Mouse (Mus musculus): Measurements from ENCODE around the gene Nod1.

Gene Nod1

GRCm38 (mm10) chr6:54972111-54972928 is at the start of gene Nod1:
Gene Nod1, minus strand, starts transcription at chr6:54972612.
- DNase-seq (ENCODE audit: extremely low spot score, low read depth, low spot score): no peak

DNA sequence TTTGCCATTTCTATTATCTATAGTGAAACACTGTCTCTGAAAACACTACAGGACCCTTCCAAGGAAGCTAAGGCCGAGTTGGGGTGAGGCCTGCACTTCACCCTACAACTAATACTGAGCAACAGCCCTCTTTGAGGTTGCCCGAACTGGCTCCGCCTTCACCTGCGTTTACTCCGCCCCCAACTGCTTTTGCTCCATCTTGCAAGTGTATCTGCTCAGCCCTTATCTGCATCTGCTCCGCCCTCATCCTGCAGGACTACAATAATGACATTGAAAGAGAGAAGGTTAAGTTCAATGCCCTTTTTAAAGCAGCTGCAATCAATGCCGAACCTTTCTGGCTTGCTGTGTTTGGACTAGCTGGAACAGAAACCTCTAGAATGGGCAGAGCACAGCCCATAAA is 49.4 kb upstream of the Nod1 start:
- DNase-seq (ENCODE audit: extremely low spot score, low read depth, low spot score): no peak

- DNase-seq (ENCODE audit: extremely low spot score, low read depth, low spot score): no peak
These were observed 46.0 kb upstream of the Nod1 start for GRCm38 (mm10) chr6:55018417-55018816.

DNA sequence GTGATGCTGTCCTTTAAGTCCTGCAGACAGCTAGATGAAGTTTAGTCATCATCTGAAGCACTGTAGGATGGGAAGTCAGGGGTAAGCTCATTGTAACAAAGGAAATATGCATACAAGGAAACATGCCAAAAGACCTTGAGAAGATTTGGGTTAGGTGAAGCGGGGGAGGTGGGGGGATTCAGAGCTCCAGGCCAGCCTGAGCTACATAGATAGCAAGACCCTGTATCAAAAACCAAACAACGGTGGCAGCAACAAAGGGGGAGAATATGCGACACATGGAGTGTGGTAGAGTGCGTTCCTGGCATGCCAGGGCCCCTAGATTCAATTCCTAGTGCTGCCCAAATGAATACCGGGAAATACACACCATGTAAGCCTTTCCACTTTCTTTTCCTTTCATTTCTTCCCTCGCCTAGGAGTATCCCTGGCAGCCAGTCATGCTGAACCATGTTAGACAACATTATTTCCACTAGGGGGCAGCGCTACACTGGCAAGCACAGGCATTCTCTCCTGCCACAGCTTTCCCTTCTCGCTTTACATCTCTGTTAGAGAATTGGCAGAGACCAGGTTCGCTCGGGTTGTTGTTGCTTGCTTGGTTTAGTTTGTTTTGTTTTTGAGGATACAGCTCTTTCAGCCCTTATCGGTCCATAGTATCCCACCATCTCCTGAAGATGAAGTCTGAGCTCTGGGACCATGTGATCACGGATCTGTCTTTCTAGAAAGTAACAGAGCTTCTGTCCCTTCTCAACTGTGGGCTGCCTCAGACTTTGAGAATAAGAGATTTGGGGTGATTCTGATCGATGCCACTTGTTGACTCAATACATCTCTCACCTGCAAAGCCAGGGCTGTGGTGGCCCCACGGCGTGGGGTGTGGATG is 44.5 kb upstream of the Nod1 start:
- no peak for DNase-seq (ENCODE audit: extremely low spot score, low read depth, low spot score)

DNA sequence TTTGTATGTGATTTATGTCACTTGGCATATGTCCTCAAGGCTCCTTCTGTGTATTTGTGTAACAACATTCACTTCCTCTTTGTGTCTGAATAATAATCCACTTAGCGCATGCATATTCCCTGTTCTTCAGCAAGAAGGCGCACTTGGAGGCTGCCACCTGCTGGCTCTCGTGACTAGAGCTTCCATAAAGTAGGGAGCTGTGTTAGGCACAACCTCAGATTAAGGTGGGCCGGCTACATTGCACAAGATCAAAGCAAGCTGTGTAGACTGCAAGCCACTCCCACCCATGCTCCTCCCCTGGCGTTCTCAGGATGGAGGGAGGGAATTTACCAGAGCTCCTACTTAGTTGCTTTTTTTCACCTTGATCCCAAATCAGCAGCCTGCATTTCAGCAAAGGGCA is 43.8 kb upstream of the Nod1 start:
- DNase-seq (ENCODE audit: extremely low spot score, low read depth, low spot score): no peak

DNA sequence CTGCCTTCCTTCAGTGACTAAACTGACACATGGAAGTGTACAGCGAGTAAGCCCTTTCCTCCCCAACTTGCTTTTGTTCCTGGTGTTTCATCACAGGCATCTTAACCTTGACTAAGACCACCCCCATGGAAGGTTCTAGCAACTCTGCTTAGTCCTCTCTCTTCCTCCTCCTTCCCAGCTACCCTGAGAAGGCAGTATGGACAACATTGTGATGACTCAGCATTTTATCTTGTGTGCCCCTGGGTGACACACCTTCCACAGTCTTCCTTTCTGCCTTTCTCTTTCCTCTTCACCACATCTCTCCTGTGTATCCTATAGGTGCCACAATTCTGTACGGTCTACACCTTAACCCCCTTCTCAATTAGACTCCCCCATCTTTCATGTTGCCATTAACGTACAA is 41.8 kb upstream of the Nod1 start:
- no peak for DNase-seq (ENCODE audit: extremely low spot score, low read depth, low spot score)

- no peak for DNase-seq (ENCODE audit: extremely low spot score, low read depth, low spot score)
These were observed 40.1 kb upstream of the Nod1 start for GRCm38 (mm10) chr6:55012516-55012915.

- DNase-seq (ENCODE audit: extremely low spot score, low read depth, low spot score): no peak
These were observed 38.1 kb upstream of the Nod1 start for GRCm38 (mm10) chr6:55010330-55011091.

- DNase-seq (ENCODE audit: extremely low spot score, low read depth, low spot score): no peak
These were observed 37.2 kb upstream of the Nod1 start for GRCm38 (mm10) chr6:55009391-55010230.

DNA sequence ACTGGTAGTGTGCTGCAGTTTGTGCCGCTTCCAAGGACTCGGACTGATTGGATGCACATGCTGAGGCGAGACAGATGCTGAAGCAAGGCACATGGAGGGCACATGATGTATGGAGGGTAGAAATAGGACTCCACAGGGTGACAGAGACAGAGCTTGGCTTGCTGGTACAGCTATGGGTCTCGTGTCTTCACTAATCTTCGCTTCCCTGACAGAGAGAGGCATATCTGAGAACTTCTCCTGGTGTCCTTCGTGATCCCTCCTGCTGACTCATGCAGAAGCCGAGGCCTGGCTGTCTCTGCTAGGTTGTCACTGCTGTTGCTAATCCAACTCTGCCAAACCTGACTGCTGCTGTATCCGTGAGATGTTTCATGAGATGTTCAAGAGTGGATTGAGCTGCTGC is 36.0 kb upstream of the Nod1 start:
- no peak for DNase-seq (ENCODE audit: extremely low spot score, low read depth, low spot score)

- DNase-seq (ENCODE audit: extremely low spot score, low read depth, low spot score): no peak
These were observed 31.1 kb upstream of the Nod1 start for GRCm38 (mm10) chr6:55003559-55003958.

DNA sequence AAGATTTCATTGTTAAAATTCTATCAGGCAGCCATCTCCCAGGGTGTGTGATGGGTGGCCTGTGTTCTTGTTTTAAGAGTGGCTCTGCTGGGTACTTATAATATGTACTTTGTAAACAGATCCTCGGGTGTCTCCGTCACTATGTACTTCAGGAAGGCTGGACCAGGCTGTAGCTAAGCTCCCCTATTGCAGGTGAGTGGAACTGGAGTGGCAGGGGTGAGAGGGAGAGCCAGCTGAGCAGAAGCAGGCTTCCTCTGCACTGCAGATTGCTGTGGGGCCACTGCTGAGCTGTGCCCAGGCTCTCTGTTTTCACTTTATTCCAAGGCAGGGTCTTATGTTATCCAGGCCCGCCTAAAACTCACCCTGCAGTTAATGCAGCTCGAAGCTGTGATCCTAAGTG is 30.0 kb upstream of the Nod1 start:
- DNase-seq (ENCODE audit: extremely low spot score, low read depth, low spot score): no peak

DNA sequence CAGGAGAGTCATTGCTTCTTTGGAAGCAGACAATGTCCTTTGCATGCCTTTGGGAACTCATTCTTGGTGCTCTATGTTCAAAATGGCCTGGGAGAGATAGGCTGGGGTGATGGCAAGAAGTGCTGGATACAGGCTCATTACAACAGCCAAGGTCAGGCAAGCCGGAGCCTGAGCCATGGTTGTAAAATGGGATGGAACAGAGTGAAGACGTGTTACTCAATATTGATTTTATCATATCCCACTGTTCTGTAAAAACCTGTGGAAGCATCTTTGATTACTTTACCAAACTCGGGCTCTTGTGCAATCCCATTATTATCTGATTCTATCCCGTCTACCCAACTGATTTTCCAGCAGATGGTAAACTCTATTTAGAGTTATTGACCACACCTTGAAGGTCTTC is 28.9 kb upstream of the Nod1 start:
- no peak for DNase-seq (ENCODE audit: extremely low spot score, low read depth, low spot score)

- DNase-seq (ENCODE audit: extremely low spot score, low read depth, low spot score): no peak
These were observed 25.3 kb upstream of the Nod1 start for GRCm38 (mm10) chr6:54997726-54998125.

GRCm38 (mm10) chr6:54996361-54996760 is 23.9 kb upstream of the Nod1 start:
- no peak for DNase-seq (ENCODE audit: extremely low spot score, low read depth, low spot score)

DNA sequence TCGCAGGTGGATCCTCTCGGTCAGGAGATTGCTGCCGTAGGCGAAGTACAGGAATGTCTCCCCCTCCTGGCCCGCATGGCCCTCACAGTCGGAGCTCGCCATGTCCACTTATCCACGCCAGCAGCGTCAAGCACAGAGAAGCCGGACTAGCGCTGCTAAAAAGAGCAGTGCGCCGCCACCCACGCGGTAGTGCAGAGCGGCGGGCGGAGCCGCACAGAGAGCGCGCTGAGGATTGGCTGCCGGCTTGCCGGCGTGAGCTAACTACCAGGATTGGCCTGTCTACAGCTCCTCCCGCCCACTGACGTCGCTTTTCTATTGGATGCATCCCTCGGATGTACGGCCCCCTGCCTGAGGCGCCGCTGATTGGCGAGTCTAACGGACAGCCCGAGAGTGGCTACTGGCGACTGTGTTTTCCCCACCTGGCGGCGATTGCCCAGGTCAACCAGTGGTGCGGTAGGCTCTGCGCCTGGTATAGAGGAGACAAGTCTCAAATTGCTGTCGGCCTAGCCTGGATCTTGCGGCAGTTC is 20.4 kb upstream of the Nod1 start, which contains the start of gene Ggct:
Ggct (minus strand) TSS at position 217 of the 527 bp plus-strand sequence.
- peak; percentile 85 for DNase-seq (ENCODE audit: extremely low spot score, low read depth, low spot score)

DNA sequence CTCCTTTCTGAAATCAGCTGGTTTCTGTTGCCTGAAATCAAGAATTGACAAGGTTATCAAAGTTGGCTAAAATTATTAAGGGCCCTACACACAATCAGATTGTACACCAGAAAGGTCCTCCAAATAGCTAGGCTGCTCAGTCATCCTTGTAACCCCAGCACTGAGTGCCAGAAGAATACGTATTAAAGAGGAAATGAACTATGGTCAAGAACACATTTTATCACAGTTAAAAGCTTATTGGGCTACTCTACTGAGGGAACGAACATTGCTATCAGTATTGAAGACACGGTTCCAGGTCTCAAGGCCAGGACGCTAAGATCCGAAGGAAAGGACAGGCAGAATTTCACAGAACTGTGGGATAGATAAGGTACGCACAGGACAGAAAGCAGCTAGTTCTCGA is 19.7 kb upstream of the Nod1 start:
- DNase-seq (ENCODE audit: extremely low spot score, low read depth, low spot score): no peak

- DNase-seq (ENCODE audit: extremely low spot score, low read depth, low spot score): no peak
These were observed 18.8 kb upstream of the Nod1 start for GRCm38 (mm10) chr6:54991189-54991588.

DNA sequence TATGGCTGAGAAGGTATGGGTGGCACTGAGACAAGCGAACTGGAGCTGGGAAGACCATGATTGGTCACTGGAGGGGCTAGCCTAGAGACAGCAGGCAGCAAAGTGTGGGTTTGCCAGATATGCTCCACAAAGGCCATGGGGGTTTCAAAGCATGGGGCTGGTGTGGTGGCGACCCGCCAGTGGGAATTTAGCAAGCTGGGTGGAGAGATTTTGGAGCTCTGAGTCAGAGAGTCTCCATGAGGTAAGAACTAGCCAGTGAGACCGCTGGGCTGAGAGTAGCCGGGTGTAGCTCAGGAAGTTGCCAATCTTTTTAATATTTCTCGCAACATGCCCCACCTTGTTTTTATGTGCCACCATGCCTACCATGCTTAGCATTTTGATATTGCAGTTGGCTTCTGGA is 15.7 kb upstream of the Nod1 start:
- no peak for DNase-seq (ENCODE audit: extremely low spot score, low read depth, low spot score)

- no peak for DNase-seq (ENCODE audit: extremely low spot score, low read depth, low spot score)
These were observed 11.7 kb upstream of the Nod1 start for GRCm38 (mm10) chr6:54984096-54984495.

Measured in hindlimb bud, embryonic 11.5 days (tissue).